8 mouse cellular contexts compared by ENCODE assay signal in the genomic region with DNA sequence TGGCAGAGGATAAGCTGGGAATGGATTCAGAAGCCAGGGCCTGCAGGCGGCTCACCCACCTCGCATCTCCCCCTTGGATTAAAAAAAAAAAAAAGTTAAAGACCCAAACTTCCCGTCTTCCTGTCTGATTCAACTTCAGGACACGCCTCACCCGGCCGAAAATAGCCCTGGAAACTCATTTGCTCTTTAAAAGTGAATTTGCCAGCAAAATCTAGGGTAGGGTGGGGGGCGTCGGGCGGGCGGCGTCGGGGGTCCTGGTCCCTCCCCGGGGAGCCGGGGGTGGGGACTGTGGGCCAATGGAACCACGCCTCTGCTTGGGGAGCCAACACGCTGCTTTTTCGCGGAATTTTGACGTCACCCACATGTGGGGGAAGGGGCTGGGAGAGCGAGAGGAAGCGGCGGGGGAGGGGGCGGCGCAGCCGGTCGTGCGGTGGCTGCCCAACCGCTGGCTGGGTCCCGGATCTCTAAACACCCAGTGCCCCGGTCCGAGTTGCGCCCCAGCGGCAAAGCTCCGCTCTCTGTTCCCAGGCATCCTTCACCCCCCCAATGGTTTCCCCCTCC. TPM values are rescaled to one million over a fixed set of nuclear protein-coding genes. Genes with fewer than 3 reads are reported as not detected.
A peak's percentile ranks its signal among the peaks of the same experiment; 100 is the strongest.
DNase-seq lines count a peak whose midpoint lies in the region; ATAC-seq and TF ChIP-seq lines count a peak whose summit lies in the region.

No protein-coding gene starts in this region.

- ATAC-seq in inflammation-experienced regulatory T-cells, adult 6 months, result peak; percentile 20
- ATAC-seq in liver, embryonic 16.5 days (ENCODE audit: low read depth), result no peak
- ATAC-seq in neural tube, embryonic 15.5 days (ENCODE audit: low FRiP score), result no peak
- ATAC-seq in cerebellum, adult (ENCODE audit: insufficient number of reproducible peaks, low FRiP score, low TSS enrichment), result no peak

- no peak for DNase-seq in CH12.LX (ENCODE audit: extremely low read depth)
- DNase-seq in adrenal gland, adult 8-10 months, result peak; percentile 71
- DNase-seq in forelimb bud, embryonic 11.5 days (ENCODE audit: low read depth, low spot score), result peak; percentile 90
- no peak for DNase-seq in cerebellum, adult 9-10 months

- in situ Hi-C loops in CH12.LX (cut with MboI; ENCODE audit: low pct_ligation_motif_present, low pct_unique_long_range_greater_than_20kb, low sequenced_read_pairs), result loop anchor here (5.0 kb wide), 1 partner anchor 88 kb away; no protein-coding TSS in a partner anchor

- no peak overlapping the region for H3K27ac ChIP-seq in CH12.LX (ENCODE audit: insufficient read depth, low read depth)
- no peak overlapping the region for H3K27ac ChIP-seq in liver, embryonic 16.5 days (ENCODE audit: low read length)
- H3K27ac ChIP-seq in neural tube, embryonic 15.5 days (replicated peaks), result peak overlapping the region; percentile 68; the same call in 1 of the 2 replicates

- peak overlapping the region in 2 of 3 experiments; percentile 30 to 42 for H3K4me3 ChIP-seq in CH12.LX (replicated peaks in 1 of 3; ENCODE audit: low read depth in 2 of 3, low read length in 2 of 3, poor library complexity in 1 of 3)
- peak overlapping the region; percentile 43 for H3K4me3 ChIP-seq in liver, embryonic 16.5 days (ENCODE audit: low read depth, low read length)
- H3K4me3 ChIP-seq in neural tube, embryonic 15.5 days (replicated peaks), result peak overlapping the region; percentile 48

- H3K79me2 ChIP-seq in CH12.LX (replicated peaks; ENCODE audit: control insufficient read depth, extremely low read depth, insufficient read depth, poor library complexity, severe bottlenecking), result peaks cover 10% of the 10 kb centered on the region

- peak overlapping the region; percentile 97 for H3K4me2 ChIP-seq in CH12.LX (ENCODE audit: insufficient read depth, low read depth, poor library complexity, severe bottlenecking)
- H3K4me2 ChIP-seq in liver, embryonic 16.5 days (ENCODE audit: low read depth, low read length), result peak overlapping the region; percentile 82
- H3K4me2 ChIP-seq in neural tube, embryonic 15.5 days, result peak overlapping the region; percentile 89

- H3K27me3 ChIP-seq in CH12.LX (replicated peaks), result peaks cover 34% of the 10 kb centered on the region
- H3K27me3 ChIP-seq in liver, embryonic 16.5 days (ENCODE audit: control insufficient read depth, insufficient read depth, low read depth, low read length), result peaks cover 82% of the 10 kb centered on the region
- peaks cover 59% of the 10 kb centered on the region for H3K27me3 ChIP-seq in neural tube, embryonic 15.5 days (replicated peaks)

- H3K36me3 ChIP-seq in CH12.LX (replicated peaks in 1 of 2; ENCODE audit: control insufficient read depth in 1 of 2, insufficient read depth in 1 of 2, low read length in 1 of 2), result no peaks in the 10 kb centered on the region
- no peaks in the 10 kb centered on the region for H3K36me3 ChIP-seq in liver, embryonic 16.5 days (ENCODE audit: control insufficient read depth, insufficient read depth)
- H3K36me3 ChIP-seq in neural tube, embryonic 15.5 days, result no peaks in the 10 kb centered on the region

- no peaks in the 10 kb centered on the region for H3K9me3 ChIP-seq in CH12.LX (replicated peaks; ENCODE audit: low read length)
- no peaks in the 10 kb centered on the region for H3K9me3 ChIP-seq in liver, embryonic 16.5 days (replicated peaks; ENCODE audit: control insufficient read depth, low read length)
- H3K9me3 ChIP-seq in neural tube, embryonic 15.5 days (replicated peaks), result no peaks in the 10 kb centered on the region

- no peak for TF ChIP-seq CTCF in CH12.LX (conservative IDR thresholded peaks at IDR 0.05 in 1 of 2, IDR thresholded peaks at IDR 0.05 in 1 of 2; ENCODE audit: low read depth in 2 of 2, low read length in 2 of 2)

- 0% methylated on average over 34 of the region's 34 CpGs for WGBS in liver, embryonic 16.5 days (ENCODE audit: insufficient replicate concordance)
- whole genome bisulfite sequencing in neural tube, embryonic 15.5 days, result under 1% methylated on average over 34 of the region's 34 CpGs

- dilution Hi-C loops in CH12.LX (cut with MboI; ENCODE audit: extremely low pct_ligation_motif_present, extremely low pct_unique_long_range_greater_than_20kb, low sequenced_read_pairs), result no loop called here

- H3K4me1 ChIP-seq in CH12.LX (ENCODE audit: control insufficient read depth in 1 of 2, insufficient read depth in 2 of 2), result peaks cover 5 to 29% of the 10 kb centered on the region in 2 experiments
- peaks cover 47% of the 10 kb centered on the region for H3K4me1 ChIP-seq in liver, embryonic 16.5 days (ENCODE audit: control insufficient read depth, low read depth, low read length)
- peaks cover 60% of the 10 kb centered on the region for H3K4me1 ChIP-seq in neural tube, embryonic 15.5 days

- TF ChIP-seq RAD21 in CH12.LX (IDR thresholded peaks at IDR 0.05; ENCODE audit: low read depth, low read length), result no peak

- no peak for TF ChIP-seq EP300 in CH12.LX (IDR thresholded peaks at IDR 0.05; ENCODE audit: low read length)

- TF ChIP-seq POLR2A in CH12.LX (IDR thresholded peaks at IDR 0.05; ENCODE audit: low read depth, low read length), result peak; percentile 39; the same call in 1 of the 2 replicates

- peak overlapping the region; percentile 72 for H3K9ac ChIP-seq in CH12.LX (ENCODE audit: insufficient read depth, low read depth)
- H3K9ac ChIP-seq in liver, embryonic 16.5 days (ENCODE audit: low read depth, low read length), result no peak overlapping the region
- peak overlapping the region; percentile 6; the same call in 1 of the 2 replicates for H3K9ac ChIP-seq in neural tube, embryonic 15.5 days (replicated peaks)

TF ChIP-seq in CH12.LX, 34 proteins besides CTCF, POLR2A, EP300 and RAD21 (continues in another document):
- no peak for TF ChIP-seq ZC3H11A (IDR thresholded peaks at IDR 0.05; ENCODE audit: low read depth, low read length)
- no peak for TF ChIP-seq MAFK (IDR thresholded peaks at IDR 0.05; ENCODE audit: insufficient replicate concordance, low read length)
- TF ChIP-seq KAT2A (IDR thresholded peaks at IDR 0.05; ENCODE audit: insufficient replicate concordance, low read length), result no peak
- no peak for TF ChIP-seq PAX5 (IDR thresholded peaks at IDR 0.05; ENCODE audit: low read length)
- TF ChIP-seq NRF1 (IDR thresholded peaks at IDR 0.05; ENCODE audit: low read depth, low read length), result no peak
- TF ChIP-seq MEF2A (IDR thresholded peaks at IDR 0.05; ENCODE audit: borderline replicate concordance, low read depth, low read length), result 0 out of 2 replicates have a peak, but pooled peaks have one; percentile 50
- peak; percentile 68 for TF ChIP-seq BHLHE40 (IDR thresholded peaks at IDR 0.05; ENCODE audit: low read depth, low read length)
- 0 out of 2 replicates have a peak, but pooled peaks have one; percentile 35 for TF ChIP-seq HCFC1 (IDR thresholded peaks at IDR 0.05; ENCODE audit: low read depth, low read length)
- TF ChIP-seq MYC (IDR thresholded peaks at IDR 0.05; ENCODE audit: low read depth, low read length), result 0 out of 2 replicates have a peak, but pooled peaks have one; percentile 33
- peak; percentile 51 for TF ChIP-seq TCF12 (IDR thresholded peaks at IDR 0.05; ENCODE audit: low read depth, low read length)
- TF ChIP-seq IRF4 (IDR thresholded peaks at IDR 0.05; ENCODE audit: low read depth, low read length), result peak; percentile 47; the same call in 1 of the 2 replicates
- TF ChIP-seq NELFE (IDR thresholded peaks at IDR 0.05; ENCODE audit: low read depth, low read length), result no peak
- no peak for TF ChIP-seq GABPA (IDR thresholded peaks at IDR 0.05; ENCODE audit: insufficient replicate concordance, low read depth, low read length)
- no peak for TF ChIP-seq JUND (conservative IDR thresholded peaks at IDR 0.05; ENCODE audit: low read depth, low read length)
- TF ChIP-seq TBP (conservative IDR thresholded peaks at IDR 0.05; ENCODE audit: low read depth, low read length), result no peak
- TF ChIP-seq USF2 (conservative IDR thresholded peaks at IDR 0.05; ENCODE audit: low read depth, low read length), result no peak
- no peak for TF ChIP-seq POLR2AphosphoS2 (IDR thresholded peaks at IDR 0.05; ENCODE audit: low read depth, low read length)
- no peak for TF ChIP-seq SMC3 (IDR thresholded peaks at IDR 0.05; ENCODE audit: low read depth, low read length)
- TF ChIP-seq ZKSCAN1 (IDR thresholded peaks at IDR 0.05; ENCODE audit: borderline replicate concordance, low read depth, low read length), result no peak
- TF ChIP-seq UBTF (IDR thresholded peaks at IDR 0.05; ENCODE audit: low read depth, low read length), result no peak
- no peak for TF ChIP-seq E2F4 (IDR thresholded peaks at IDR 0.05; ENCODE audit: insufficient replicate concordance, low read depth, low read length)
- no peak for TF ChIP-seq USF1 (IDR thresholded peaks at IDR 0.05; ENCODE audit: low read depth, low read length)
- TF ChIP-seq CHD2 (IDR thresholded peaks at IDR 0.05; ENCODE audit: low read length), result peak; percentile 95
- no peak for TF ChIP-seq JUN (IDR thresholded peaks at IDR 0.05; ENCODE audit: insufficient read depth, low read depth, low read length)
- TF ChIP-seq SIN3A (IDR thresholded peaks at IDR 0.05; ENCODE audit: low read length), result peak; percentile 100
- TF ChIP-seq MAX (IDR thresholded peaks at IDR 0.05; ENCODE audit: low read length), result peak; percentile 95
- TF ChIP-seq ETS1 (conservative IDR thresholded peaks at IDR 0.05; ENCODE audit: low read depth, low read length), result peak; percentile 78
- TF ChIP-seq ELF1 (IDR thresholded peaks at IDR 0.05; ENCODE audit: low read depth, low read length), result peak; percentile 60; the same call in 1 of the 2 replicates

RNA-seq across cellular contexts. Expression of a gene that starts 2.8 kb away (rescaled TPM):
- total RNA-seq in CH12.LX (2012; rRNA removed) (99.4 and 146 TPM in 2 replicates), CH12.LX (2014; rRNA removed) (33.5 and 42.4 TPM in 2 replicates)
- 255 and 299 TPM in 2 replicates for polyA plus RNA-seq in CH12.LX (2012; ENCODE audit: insufficient read length, low read depth)
- total RNA-seq in adrenal gland, adult 8-10 months (2022), result 100 to 1,000 TPM; 550 to 578 (median 567) TPM
- polyA plus RNA-seq in inflammation-experienced regulatory T-cells, adult 6 months (2017; shearing (Covaris generic)), result 100 to 1,000 TPM; 622 to 765 (median 747) TPM
- 41.2 and 46.1 TPM in 2 replicates for polyA plus RNA-seq in liver, embryonic 16.5 days (2015; fragmentation: Nextera tagmentation; extraction: Ambion mirVana)
- polyA plus RNA-seq in neural tube, embryonic 15.5 days (2015; fragmentation: Nextera tagmentation; extraction: Ambion mirVana), result 155 and 302 TPM in 2 replicates

RNA-seq across cellular contexts. Expression of a gene that starts 45.4 kb away (rescaled TPM):
- 8.9 and 12.4 TPM in 2 replicates for total RNA-seq in CH12.LX (2012; rRNA removed)
- total RNA-seq in CH12.LX (2014; rRNA removed), result 11.5 and 11.8 TPM in 2 replicates
- polyA plus RNA-seq in CH12.LX (2012; ENCODE audit: insufficient read length, low read depth), result 18.6 and 20.8 TPM in 2 replicates
- total RNA-seq in adrenal gland, adult 8-10 months (2022), result 10 to 100 TPM; 17.6 to 25.7 (median 22.0) TPM
- 10 to 100 TPM in 1 of 3 experiments, 1 to 10 TPM in 2; 7.5 to 10.6 (median 8.8) TPM for polyA plus RNA-seq in inflammation-experienced regulatory T-cells, adult 6 months (2017; shearing (Covaris generic))
- polyA plus RNA-seq in liver, embryonic 16.5 days (2015; fragmentation: Nextera tagmentation; extraction: Ambion mirVana), result 0.24 and 0.41 TPM in 2 replicates
- polyA plus RNA-seq in neural tube, embryonic 15.5 days (2015; fragmentation: Nextera tagmentation; extraction: Ambion mirVana), result 6.3 and 7.3 TPM in 2 replicates

Comparison
In these comparisons a context has a peak if more than half of its experiments do, and no peak if none do; other contexts are left out.
1. DNase-seq: peak in adrenal gland, adult 8-10 months (single experiment) and forelimb bud, embryonic 11.5 days (single experiment); none in CH12.LX (single experiment) and cerebellum, adult 9-10 months (single experiment).
2. Peak in every context shown above with its lines, with median percentiles within 50 percentile points of each other: H3K4me2 ChIP-seq and H3K4me3 ChIP-seq.